Mouse (Mus musculus) cortical plate, adult 2 months (tissue): ENCODE measurements around the gene Pam. TPM values are rescaled to one million over a fixed set of nuclear protein-coding genes. Genes with fewer than 3 reads are reported as not detected.
A peak's percentile ranks its signal among the peaks of the same experiment; 100 is the strongest.
"Not testable (repeated sequence)": the region's sequence is repeated elsewhere in the genome, so short reads cannot be mapped to it uniquely, and the experiment has no call there.

Source experiments
- H3K27ac ChIP-seq: fragments of 200-500 bp; 2 replicates; pipeline ENCODE4 v1.5.1; 2012; ENCODE audit warnings: low read length, control low read depth, inconsistent platforms; ENCODE audit not compliant: insufficient read depth
- H3K4me1 ChIP-seq: fragments of 200-500 bp; 2 replicates; pipeline ENCODE4 v1.6.1; 2011; ENCODE audit warnings: low read length; ENCODE audit not compliant: control insufficient read depth, insufficient read depth
- H3K4me3 ChIP-seq: fragments of 200-500 bp; 2 replicates; pipeline ENCODE4 v1.5.1; 2011; ENCODE audit warnings: mild to moderate bottlenecking, low read length, control low read depth; ENCODE audit not compliant: insufficient read depth
- CTCF ChIP-seq: fragments of 200-500 bp; IDR thresholded peaks from 2 replicates; pipeline ENCODE4 v1.5.1; 2011; ENCODE audit warnings: mild to moderate bottlenecking, control low read depth, low read length; ENCODE audit not compliant: insufficient read depth; ENCODE audit errors: extremely low read depth
- POLR2A ChIP-seq: fragments of 200-500 bp; IDR thresholded peaks from 2 replicates; pipeline ENCODE4 v1.6.1; 2011; ENCODE audit warnings: mild to moderate bottlenecking, low read length, control low read depth; ENCODE audit not compliant: insufficient read depth; ENCODE audit errors: extremely low read depth
- polyA plus RNA-seq: library from polyadenylated mRNA; depleted of rRNA; stranded (reverse); fragments of >200 nt; gene quantifications from 2 replicates; pipeline ENCODE4 v1.2.3, GENCODE M21; 2012

Pam gene
- polyA plus RNA-seq, 1 experiment: 99.2 TPM

DNA sequence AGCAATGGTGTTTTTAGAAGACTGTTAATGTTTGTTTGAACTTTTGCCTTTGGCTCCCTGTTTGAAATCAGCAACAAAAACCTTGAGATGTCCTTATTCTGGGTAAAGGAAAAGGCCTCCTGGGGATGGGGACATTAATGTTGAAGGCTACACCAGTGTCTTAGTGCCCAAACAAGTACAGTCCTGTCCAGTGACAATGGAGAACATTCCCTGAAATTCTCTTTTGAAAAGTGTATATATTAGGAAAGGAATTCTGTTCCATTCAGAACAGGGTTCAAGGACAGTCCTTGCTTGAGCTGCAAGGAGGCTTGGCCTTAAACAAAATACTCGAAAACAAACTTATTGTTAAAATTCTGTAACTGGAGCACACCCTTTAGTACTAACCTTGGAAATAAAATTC, 116.0 kb downstream of the Pam start:
- Histone ChIP-seq H3K27ac (no peak overlapping the region), H3K4me1 (peaks cover 1% of the 10 kb centered on the region; the same call in 1 of the 2 replicates), H3K4me3 (no peak overlapping the region)
- TF ChIP-seq POLR2A (no peak), CTCF (no peak)

DNA sequence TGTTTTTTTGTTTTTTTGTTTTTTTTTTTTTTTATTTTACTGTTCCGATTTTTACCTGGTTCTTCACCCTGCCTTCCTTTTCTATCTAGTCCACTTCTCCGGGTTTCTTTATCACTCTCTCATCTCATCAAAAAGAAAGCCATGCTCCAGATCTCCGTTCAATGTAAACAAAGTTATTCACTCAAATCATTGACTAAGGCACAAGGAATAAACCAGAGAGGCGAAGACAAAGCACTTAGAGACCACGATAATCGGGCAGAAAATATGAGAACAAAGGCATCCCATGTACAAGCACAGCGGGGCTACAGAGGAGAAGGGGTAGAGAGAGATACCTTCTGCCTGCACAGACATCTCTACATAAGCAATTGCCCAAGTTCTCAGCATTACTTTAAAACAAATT, 117.9 kb downstream of the Pam start:
- peaks cover 1% of the 10 kb centered on the region; the same call in 1 of the 2 replicates for H3K4me1 ChIP-seq
- H3K4me3 ChIP-seq: peak overlapping the region; percentile 71
- peak overlapping the region; percentile 99; the same call in 1 of the 2 replicates for H3K27ac ChIP-seq
- no peak for TF ChIP-seq CTCF
- TF ChIP-seq POLR2A: no peak

DNA sequence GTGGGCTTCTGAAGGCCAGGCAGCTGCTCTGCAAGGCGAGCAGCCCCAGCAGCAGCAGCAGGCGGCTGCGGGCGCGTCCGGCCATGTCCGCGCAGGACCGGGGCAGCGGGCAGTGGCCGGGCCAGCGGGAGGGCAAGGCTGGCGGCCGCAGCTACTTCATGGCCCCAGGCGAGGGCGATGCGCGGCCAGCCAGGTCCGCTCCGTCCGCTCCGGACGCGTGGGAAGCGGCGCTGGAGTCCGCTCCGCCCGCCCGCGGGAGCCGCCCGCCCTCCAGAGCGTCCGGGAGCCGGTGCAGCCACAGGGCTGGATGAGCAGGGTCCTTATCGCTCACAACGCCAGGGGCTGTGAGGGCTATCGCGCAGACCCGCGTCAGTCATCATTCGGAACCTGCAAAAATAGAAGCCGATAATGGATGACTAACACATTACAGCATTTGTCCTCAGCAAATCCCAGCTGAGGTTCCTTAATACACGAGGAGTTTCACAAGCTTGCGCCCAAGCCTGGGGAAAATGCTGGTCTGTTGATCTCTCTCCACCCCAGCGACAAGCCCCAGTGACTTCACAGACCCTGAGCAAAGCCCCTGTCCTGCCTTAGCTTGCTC, 118.5 kb downstream of the Pam start:
- Histone ChIP-seq H3K4me1 (peaks cover 1% of the 10 kb centered on the region; the same call in 1 of the 2 replicates), H3K4me3 (peak overlapping the region; percentile 71), H3K27ac (peak overlapping the region; percentile 99)
- TF ChIP-seq CTCF (no peak), POLR2A (peak; percentile 16; the same call in 1 of the 2 replicates)

DNA sequence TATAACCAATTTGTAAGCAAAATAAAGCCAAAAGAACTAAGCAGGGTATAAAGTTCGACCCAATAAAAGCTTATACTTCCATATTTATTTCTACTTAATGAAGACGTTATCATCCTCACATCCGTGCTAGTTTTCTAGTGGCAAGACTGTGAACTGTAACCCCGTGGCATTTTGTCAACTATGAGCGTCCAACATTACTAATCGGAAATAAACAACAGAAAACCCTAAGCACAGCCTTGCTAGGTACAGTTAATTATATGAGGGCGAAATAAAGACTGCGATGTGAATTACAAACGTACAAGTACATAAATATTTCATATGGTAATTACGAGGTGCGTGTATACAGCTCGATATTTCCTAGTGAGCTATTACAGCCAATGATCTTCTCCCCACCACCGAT, 119.4 kb downstream of the Pam start:
- peaks cover 1% of the 10 kb centered on the region; the same call in 1 of the 2 replicates for H3K4me1 ChIP-seq
- TF ChIP-seq CTCF (no peak), POLR2A (no peak)
- H3K27ac ChIP-seq: no peak overlapping the region
- H3K4me3 ChIP-seq: peak overlapping the region; percentile 71

DNA sequence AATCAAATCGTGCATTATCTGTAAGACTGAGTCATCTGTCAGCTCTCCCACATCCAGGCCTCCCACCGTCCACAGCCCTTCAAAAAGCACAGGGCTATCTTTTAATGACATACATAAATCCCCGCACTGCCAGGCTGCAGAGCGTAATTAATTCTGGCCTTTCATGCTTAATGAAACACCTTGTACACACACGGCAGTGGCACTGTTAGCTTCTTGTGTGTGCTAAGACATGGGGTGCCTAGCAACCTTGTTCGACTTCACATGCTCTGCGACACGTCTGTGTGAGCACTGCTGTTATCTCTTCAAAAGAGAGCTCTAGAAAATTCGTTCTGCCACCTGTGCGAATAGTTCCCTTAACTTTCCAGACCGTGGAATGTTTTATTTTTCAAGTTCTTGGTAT, 120.5 kb downstream of the Pam start:
- H3K4me1 ChIP-seq: peaks cover 1% of the 10 kb centered on the region; the same call in 1 of the 2 replicates
- H3K4me3 ChIP-seq: peak overlapping the region; percentile 71
- H3K27ac ChIP-seq: peak overlapping the region; percentile 33; the same call in 1 of the 2 replicates

DNA sequence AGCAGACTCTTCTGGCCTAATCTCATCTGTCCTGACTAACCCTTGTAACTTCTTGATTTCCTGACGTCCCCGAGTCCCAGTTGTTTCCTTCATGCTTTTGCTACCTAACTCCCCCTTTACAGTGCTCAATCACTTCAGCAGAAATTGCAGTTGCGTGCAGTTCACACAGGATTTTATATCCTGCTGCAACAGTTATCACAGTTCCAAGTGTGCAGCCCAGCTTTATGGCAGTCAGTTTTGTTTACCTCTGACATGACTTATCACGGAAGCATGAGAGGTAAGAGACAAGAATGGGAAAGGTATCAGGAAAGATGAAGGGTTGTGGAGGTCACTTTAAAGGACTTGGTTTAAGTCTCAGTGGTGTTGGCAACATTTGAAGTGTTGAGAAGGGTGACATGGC, 125.7 kb downstream of the Pam start:
- Histone ChIP-seq H3K4me1 (0 out of 2 replicates have a peak, but pooled peaks cover 2% of the 10 kb centered on the region), H3K4me3 (no peak overlapping the region), H3K27ac (no peak overlapping the region)
- TF ChIP-seq POLR2A (no peak), CTCF (no peak)

More for the DNA sequence above, 120.5 kb downstream of the Pam start:
- TF ChIP-seq POLR2A (no peak), CTCF (no peak)

DNA sequence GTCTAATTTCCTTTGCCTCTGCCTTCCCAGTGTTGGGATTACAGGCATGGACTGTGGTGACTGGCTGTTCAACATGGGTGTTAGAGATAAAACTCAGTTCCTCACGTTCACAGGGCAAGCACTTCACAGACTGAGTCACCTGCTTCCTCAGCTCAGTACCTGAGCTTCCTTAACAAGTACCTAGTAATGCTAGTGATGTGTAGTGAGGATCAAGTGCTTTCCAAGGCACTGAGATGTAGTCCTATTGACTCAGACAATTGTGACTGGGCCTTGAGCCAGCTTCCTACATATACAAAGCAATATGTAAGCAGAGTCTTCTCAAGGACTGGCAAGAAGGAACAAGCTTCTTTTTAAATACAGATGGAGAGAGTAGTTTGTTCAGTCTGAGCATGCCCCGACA, 131.7 kb downstream of the Pam start:
- Histone ChIP-seq H3K4me3 (no peak overlapping the region), H3K4me1 (peaks cover 8% of the 10 kb centered on the region), H3K27ac (peak overlapping the region; percentile 48; the same call in 1 of the 2 replicates)
- TF ChIP-seq POLR2A (no peak), CTCF (no peak)

DNA sequence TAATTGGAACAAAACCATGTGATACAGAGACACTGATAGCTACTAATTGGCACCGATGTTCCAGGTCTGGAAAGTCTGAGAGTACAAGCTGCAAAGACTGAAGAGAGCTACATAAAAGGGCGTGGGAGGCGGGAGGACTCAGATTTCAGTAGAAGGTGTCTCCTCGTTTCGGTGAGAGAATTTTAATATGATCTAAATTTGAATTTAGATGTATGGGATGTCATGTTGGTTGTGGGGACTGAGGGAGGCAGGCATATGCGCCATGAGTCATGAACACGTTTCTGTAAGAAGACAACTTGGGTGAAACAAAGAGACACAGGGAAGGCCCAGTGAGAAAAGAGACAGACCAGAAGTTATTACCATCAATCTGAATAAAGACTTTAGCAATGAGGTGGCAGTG, 133.3 kb downstream of the Pam start:
- Histone ChIP-seq H3K4me1 (peaks cover 8% of the 10 kb centered on the region), H3K27ac (peak overlapping the region; percentile 65; the same call in 1 of the 2 replicates), H3K4me3 (no peak overlapping the region)
- TF ChIP-seq POLR2A (no peak), CTCF (no peak)

DNA sequence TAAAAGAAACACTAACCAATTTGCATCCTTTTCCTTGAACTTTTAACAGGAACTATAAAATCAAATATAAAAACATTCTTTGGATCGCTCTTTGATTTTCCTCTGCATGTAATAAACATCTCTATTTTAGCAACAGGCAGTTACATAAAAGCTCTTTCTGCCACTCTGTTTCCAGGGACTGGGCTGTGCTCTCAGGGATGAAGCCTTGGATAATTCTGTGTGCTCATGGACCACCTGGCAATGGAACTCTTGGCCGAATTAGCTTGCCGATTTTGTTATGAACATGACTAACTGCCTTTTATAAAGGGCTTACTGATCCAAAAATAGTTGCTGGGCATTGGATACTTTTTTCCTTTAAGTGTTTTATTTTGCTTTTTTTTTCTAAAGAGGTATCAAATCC, 134.8 kb downstream of the Pam start:
- H3K4me3 ChIP-seq: no peak overlapping the region
- no peak overlapping the region for H3K27ac ChIP-seq
- H3K4me1 ChIP-seq: peaks cover 6% of the 10 kb centered on the region
- TF ChIP-seq CTCF (no peak), POLR2A (no peak)

DNA sequence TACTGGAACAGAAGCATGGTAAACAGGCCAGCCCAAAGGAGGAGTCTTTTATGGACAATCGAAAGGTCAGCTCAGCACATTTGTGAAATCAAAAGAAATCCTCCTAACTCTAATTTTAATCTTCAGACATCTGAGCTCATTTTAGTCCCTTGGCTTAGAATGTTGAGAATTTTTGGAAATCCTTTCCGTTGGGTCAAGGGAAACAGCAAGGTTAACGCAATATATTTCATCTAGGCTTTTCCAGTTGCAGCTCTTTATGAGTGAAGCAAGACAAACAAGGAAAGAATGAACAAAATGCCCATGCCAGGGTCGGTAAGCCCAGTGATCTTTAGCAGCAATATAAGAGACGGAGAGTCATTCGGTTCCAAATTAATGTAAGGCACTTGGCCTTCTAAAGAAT, 135.3 kb downstream of the Pam start:
- TF ChIP-seq POLR2A: no peak
- TF ChIP-seq CTCF: no peak
- peak overlapping the region; percentile 67; the same call in 1 of the 2 replicates for H3K27ac ChIP-seq
- peaks cover 6% of the 10 kb centered on the region for H3K4me1 ChIP-seq
- no peak overlapping the region for H3K4me3 ChIP-seq

DNA sequence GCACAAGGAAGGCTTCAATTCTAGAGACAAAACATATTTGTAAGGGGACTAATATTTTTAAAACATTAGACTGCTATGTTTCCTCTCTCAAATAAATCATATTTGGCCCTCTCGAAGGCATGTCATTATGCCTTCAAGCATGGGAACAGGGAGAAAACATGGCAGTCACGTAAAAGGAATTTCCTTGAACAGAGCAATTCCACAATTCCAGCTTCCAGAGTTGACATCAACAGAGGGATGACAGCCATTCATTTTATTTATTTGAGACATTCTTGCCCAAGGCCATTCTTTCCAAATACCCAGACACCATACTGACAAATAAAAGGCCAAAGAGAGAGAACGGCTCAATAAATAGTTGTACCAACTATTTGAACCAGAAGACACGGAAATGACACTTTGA, 136.7 kb downstream of the Pam start:
- no peak overlapping the region for H3K27ac ChIP-seq
- TF ChIP-seq CTCF: no peak
- no peak for TF ChIP-seq POLR2A

DNA sequence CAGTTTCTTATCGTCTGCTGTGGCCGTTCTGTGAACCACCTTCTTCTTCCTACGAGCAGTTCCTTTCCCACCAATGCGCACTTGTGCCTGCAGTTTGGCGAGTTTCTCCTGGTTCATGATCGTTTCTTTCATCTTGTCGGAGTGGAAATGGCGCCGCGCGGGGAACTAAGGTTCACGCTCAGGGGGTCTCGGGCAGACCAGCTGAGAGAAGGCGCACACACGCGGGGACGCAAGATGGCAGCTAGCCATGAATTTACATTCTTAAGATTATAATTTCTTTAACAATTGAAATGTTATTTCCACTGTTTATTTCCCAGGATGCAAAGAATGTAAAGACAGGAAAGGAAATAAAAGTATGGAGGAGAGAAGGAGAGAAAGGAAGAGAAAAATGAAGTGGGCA, 146.2 kb downstream of the Pam start:
- H3K27ac ChIP-seq, H3K4me1 ChIP-seq, H3K4me3 ChIP-seq: not testable (repeated sequence)

More for the DNA sequence above, 136.7 kb downstream of the Pam start:
- peaks cover 6% of the 10 kb centered on the region for H3K4me1 ChIP-seq
- H3K4me3 ChIP-seq: no peak overlapping the region
